Mouse (Mus musculus): ENCODE results near the gene Btbd7.

DNA sequence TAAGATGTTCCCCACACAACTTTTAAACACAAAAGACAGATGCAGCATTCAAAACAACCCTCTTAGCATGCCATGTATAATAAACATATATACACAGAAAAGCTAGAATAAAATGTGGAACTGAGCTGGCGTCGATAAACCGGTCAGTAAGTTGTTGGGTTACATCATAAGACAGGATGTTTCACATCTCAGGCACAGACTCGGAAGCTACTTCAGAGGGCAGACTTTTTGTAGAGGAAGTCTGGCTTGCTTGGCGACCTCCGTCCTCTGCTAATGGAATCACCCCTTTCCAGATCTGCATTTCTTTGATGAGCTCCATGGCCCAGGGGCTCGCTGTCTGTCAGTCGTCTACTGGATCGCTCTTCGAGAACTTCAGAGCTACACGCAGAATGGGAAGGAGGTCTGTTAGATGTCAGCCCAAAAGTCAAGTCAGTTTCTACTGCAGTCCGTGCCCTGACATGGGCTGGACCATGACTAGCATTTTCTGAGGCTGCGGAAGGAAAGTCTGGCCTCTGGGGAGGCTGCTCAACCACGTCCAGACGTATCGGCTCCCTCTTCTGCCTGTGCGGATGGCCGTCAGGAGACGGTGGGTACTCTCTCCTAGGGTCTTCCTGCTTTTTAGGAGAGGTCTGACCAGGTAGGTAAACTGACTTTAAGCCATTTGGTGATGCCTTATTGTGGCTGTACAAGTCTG, 93.2 kb downstream of the Btbd7 start:
- no peak for TF ChIP-seq CTCF (conservative IDR thresholded peaks at IDR 0.05; ENCODE audit: insufficient read depth, insufficient read length, low read depth, low read length)
- TF ChIP-seq POLR2A (IDR thresholded peaks at IDR 0.05; ENCODE audit: low read depth, low read length): no peak
